ENCODE assay signal across 7 mouse cellular contexts in genomic region chr12:108002436-108003189, GRCm38 (mm10). TPM values are rescaled to one million over a fixed set of nuclear protein-coding genes. Genes with fewer than 3 reads are reported as not detected.
DNase-seq lines count a peak whose midpoint lies in the region; ATAC-seq and TF ChIP-seq lines count a peak whose summit lies in the region.

No protein-coding gene starts in this region.

- no peak for DNase-seq in lung, postnatal 25 days (ENCODE audit: low spot score)
- peak; percentile 72 for DNase-seq in forebrain, embryonic 10.5 days (ENCODE audit: extremely low spot score, low spot score)
- peak; percentile 84 for DNase-seq in limb, embryonic 10.5 days (ENCODE audit: low spot score)
- DNase-seq in right cerebral cortex, postnatal 4 days = no peak
- DNase-seq in gastrocnemius, adult 18-20 months (ENCODE audit: low spot score) = no peak

- peak overlapping the region; percentile 27; the same call in 1 of the 2 replicates for H3K27ac ChIP-seq in lung, embryonic 16.5 days (ENCODE audit: low read length)
- peak overlapping the region; percentile 98 for H3K27ac ChIP-seq in forebrain, embryonic 10.5 days
- peak overlapping the region; percentile 99 for H3K27ac ChIP-seq in limb, embryonic 10.5 days
- H3K27ac ChIP-seq in olfactory bulb, adult 2 months (ENCODE audit: insufficient read depth, low read depth, low read length) = peak overlapping the region; percentile 96

- peak overlapping the region; percentile 81 for H3K4me3 ChIP-seq in lung, embryonic 16.5 days (ENCODE audit: low read length)
- H3K4me3 ChIP-seq in forebrain, embryonic 10.5 days = peak overlapping the region; percentile 90
- peak overlapping the region; percentile 88 for H3K4me3 ChIP-seq in limb, embryonic 10.5 days
- peak overlapping the region; percentile 88 for H3K4me3 ChIP-seq in olfactory bulb, adult 2 months (ENCODE audit: insufficient read depth, low read depth, low read length)

- peaks cover 23% of the 10 kb centered on the region for H3K4me1 ChIP-seq in lung, embryonic 16.5 days (replicated peaks; ENCODE audit: control insufficient read depth, insufficient read depth, low read length)
- H3K4me1 ChIP-seq in forebrain, embryonic 10.5 days = peaks cover 76% of the 10 kb centered on the region
- H3K4me1 ChIP-seq in limb, embryonic 10.5 days = peaks cover 59% of the 10 kb centered on the region
- H3K4me1 ChIP-seq in olfactory bulb, adult 2 months (ENCODE audit: control insufficient read depth, insufficient read depth, low read length) = peaks cover 24% of the 10 kb centered on the region

- H3K4me2 ChIP-seq in lung, embryonic 16.5 days (ENCODE audit: low read depth, low read length) = peak overlapping the region; percentile 99

- H3K36me3 ChIP-seq in lung, embryonic 16.5 days (ENCODE audit: control insufficient read depth, insufficient read depth, low read length) = no peaks in the 10 kb centered on the region
- no peaks in the 10 kb centered on the region for H3K36me3 ChIP-seq in forebrain, embryonic 10.5 days (replicated peaks)
- no peaks in the 10 kb centered on the region for H3K36me3 ChIP-seq in limb, embryonic 10.5 days

- under 1% methylated on average over 54 of the region's 78 CpGs for WGBS in lung, embryonic 16.5 days
- under 1% methylated on average over 76 of the region's 78 CpGs for WGBS in forebrain, embryonic 10.5 days
- under 1% methylated on average over 71 of the region's 78 CpGs for WGBS in limb, embryonic 10.5 days
- WGBS in olfactory bulb, adult 2 months = 2% methylated on average over 70 of the region's 78 CpGs

- no peak for TF ChIP-seq POLR2A in olfactory bulb, adult 2 months (IDR thresholded peaks at IDR 0.05; ENCODE audit: insufficient read depth, low read depth, low read length)

- no peaks in the 10 kb centered on the region for H3K9me3 ChIP-seq in lung, embryonic 16.5 days (ENCODE audit: control insufficient read depth, low read length)
- no peaks in the 10 kb centered on the region for H3K9me3 ChIP-seq in forebrain, embryonic 10.5 days
- H3K9me3 ChIP-seq in limb, embryonic 10.5 days (replicated peaks) = no peaks in the 10 kb centered on the region

- no peak for ATAC-seq in lung, embryonic 16.5 days (ENCODE audit: low read depth)

- peak overlapping the region; percentile 89 for H3K9ac ChIP-seq in lung, embryonic 16.5 days (ENCODE audit: low read length)

- H3K27me3 ChIP-seq in lung, embryonic 16.5 days (ENCODE audit: control insufficient read depth, insufficient read depth, low read depth, low read length) = peaks cover 76% of the 10 kb centered on the region
- H3K27me3 ChIP-seq in forebrain, embryonic 10.5 days (ENCODE audit: poor library complexity, severe bottlenecking) = peaks cover 73% of the 10 kb centered on the region
- peaks cover 48% of the 10 kb centered on the region for H3K27me3 ChIP-seq in limb, embryonic 10.5 days (ENCODE audit: low read depth, poor library complexity, severe bottlenecking)

- TF ChIP-seq CTCF in olfactory bulb, adult 2 months (IDR thresholded peaks at IDR 0.05; ENCODE audit: insufficient read depth, low read depth, low read length) = no peak

RNA-seq across cellular contexts. Expression of gene Bcl11b, which starts 0.8 kb away (rescaled TPM):
- 2.1 and 2.8 TPM in 2 replicates for polyA plus RNA-seq in lung, embryonic 16.5 days (2015; fragmentation: Nextera tagmentation; extraction: Ambion mirVana)
- polyA plus RNA-seq in forebrain, embryonic 10.5 days (2016; fragmentation: Nextera tagmentation; extraction: Ambion mirVana) = 3.4 and 5.5 TPM in 2 replicates
- polyA plus RNA-seq in limb, embryonic 10.5 days (2016; fragmentation: Nextera tagmentation; extraction: Ambion mirVana) = 5.4 and 7.8 TPM in 2 replicates
- polyA plus RNA-seq in olfactory bulb, adult 2 months (2012; ENCODE audit: insufficient read depth, insufficient read length, low replicate concordance, missing spikeins) = 49.8 and 56.3 TPM in 2 replicates
- not detected for total RNA-seq in gastrocnemius, adult 18-20 months (2021)

Comparison
In these comparisons a context has a peak if more than half of its experiments do, and no peak if none do; other contexts are left out.
1. H3K27ac ChIP-seq: peak in every context shown above with its lines; median percentile 99 in limb, embryonic 10.5 days; 98 in forebrain, embryonic 10.5 days; 96 in olfactory bulb, adult 2 months; 27 in lung, embryonic 16.5 days.
2. DNase-seq: peak in forebrain, embryonic 10.5 days (single experiment) and limb, embryonic 10.5 days (single experiment); none in lung, postnatal 25 days (single experiment), right cerebral cortex, postnatal 4 days (single experiment) and gastrocnemius, adult 18-20 months (single experiment).
3. Peak in every context shown above with its lines, with median percentiles within 50 percentile points of each other: H3K4me3 ChIP-seq.